Mouse (Mus musculus): ENCODE data around the gene Cacna1s.

DNA sequence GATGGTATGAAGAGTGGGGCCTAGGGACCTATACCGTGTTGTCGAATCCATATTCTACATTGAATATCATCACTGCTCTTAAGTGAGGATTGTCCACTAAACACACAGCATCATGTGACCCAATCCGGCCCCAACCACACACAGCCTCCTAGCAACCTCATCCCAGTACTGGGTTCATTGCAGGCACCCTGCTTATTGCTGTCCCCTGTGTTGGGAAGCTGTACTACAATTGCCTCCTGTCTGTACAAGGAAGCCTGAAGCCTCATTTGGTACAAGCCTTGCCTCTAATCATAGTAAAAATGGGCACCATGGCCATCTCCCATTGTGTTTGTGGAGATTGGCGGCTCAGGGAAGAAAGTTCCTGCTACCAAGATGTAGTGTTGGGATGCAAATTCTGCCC is 103.8 kb downstream of the Cacna1s start:
- TF ChIP-seq POLR2A (IDR thresholded peaks at IDR 0.05; ENCODE audit: borderline replicate concordance, control insufficient read depth, low read depth, low read length) (no peak), CTCF (IDR thresholded peaks at IDR 0.05; ENCODE audit: control insufficient read depth, insufficient read depth, low read length) (no peak)
